Mouse (Mus musculus) left cerebral cortex, adult 11 months (tissue): ENCODE results near the gene Epha2.

Source experiments
- DNase-seq: peaks from one replicate; pipeline ENCODE4 v3.0.0; 2022; ENCODE audit warnings: low spot score

Gene Epha2

DNA sequence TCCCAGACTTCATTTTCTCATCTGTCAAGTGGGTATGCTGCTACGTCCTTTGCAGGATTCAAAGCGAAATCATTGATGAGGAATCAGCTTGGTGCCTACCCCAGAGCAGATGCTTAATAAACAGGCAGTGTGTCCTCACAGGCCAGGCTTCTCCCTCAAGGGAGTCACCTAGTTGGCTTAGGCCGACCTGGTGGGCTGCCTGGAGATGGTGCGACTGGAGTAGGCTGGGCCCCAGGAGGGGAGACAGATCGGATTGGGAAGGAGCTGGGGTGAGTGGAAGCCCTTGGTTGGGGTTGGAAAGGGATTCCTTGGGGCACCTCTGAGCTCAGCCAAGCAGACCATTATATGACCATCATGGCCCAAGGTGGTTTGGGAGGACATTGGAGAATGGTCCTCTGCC lies 71.4 kb downstream of the Epha2 start:
- DNase-seq, result no peak
